Mouse (Mus musculus): ENCODE measurements around the gene Ccr9.

DNA sequence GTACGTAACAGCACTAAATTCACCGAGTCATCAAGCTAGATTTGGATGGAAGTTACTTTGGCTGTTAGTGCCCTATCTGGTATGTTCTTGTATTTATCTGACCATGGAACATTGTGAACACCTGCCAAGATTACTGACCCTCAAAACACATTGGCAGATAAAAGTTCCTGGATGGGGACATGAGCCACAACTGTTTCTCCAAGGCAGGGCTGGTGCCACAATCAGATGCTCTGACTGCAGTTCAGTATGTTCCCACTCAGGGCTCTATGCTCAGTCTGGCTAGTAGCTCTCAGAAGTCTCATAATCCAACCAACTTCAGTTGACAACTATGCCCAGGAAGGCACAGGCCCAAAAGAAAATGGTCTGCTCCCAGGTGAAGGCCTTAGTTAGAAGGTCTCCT is 124.2 kb downstream of the Ccr9 start:
- TF ChIP-seq CTCF (IDR thresholded peaks at IDR 0.05; ENCODE audit: borderline replicate concordance, insufficient read depth, low read length) = no peak
- no peak for TF ChIP-seq POLR2A (IDR thresholded peaks at IDR 0.05; ENCODE audit: low read depth, low read length)

Measured in embryonic fibroblast, embryonic 13.5 days (primary cell).